Mouse (Mus musculus): ENCODE measurements around the gene Spag17.

DNA sequence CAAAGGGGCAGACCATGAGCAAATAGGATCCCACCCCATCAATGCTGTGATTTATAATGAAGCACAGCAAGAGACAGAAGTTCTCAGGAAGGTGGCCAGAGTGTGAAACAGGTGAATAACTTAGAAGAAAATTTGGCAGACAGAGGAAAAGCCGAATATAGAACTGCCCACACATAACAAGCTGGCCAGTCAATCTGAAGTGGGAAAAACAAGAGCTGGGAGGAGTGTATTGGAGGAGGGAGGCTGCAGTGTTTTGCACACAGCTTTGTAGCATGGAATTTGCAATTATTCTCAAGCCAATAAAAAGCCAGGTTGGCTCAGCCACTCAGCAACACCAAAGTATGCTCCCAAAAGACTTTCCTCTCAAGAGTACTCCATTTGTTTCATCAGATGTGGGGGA is 147.8 kb downstream of the Spag17 start:
- no peak for TF ChIP-seq MYOG (IDR thresholded peaks at IDR 0.05; ENCODE audit: control insufficient read depth, extremely low read depth, insufficient read length)
- no peak for TF ChIP-seq CTCF (IDR thresholded peaks at IDR 0.05; ENCODE audit: control insufficient read depth, insufficient read depth, insufficient read length)
- no peak for TF ChIP-seq MAX (IDR thresholded peaks at IDR 0.05)
- TF ChIP-seq USF1 (IDR thresholded peaks at IDR 0.05; ENCODE audit: low read depth), result no peak
- no peak for TF ChIP-seq FOSL1 (IDR thresholded peaks at IDR 0.05; ENCODE audit: insufficient read depth, low read length, poor library complexity, severe bottlenecking)

All from C2C12 (cell line).